ENCODE assay signal across 23 mouse cellular contexts in the genomic region with DNA sequence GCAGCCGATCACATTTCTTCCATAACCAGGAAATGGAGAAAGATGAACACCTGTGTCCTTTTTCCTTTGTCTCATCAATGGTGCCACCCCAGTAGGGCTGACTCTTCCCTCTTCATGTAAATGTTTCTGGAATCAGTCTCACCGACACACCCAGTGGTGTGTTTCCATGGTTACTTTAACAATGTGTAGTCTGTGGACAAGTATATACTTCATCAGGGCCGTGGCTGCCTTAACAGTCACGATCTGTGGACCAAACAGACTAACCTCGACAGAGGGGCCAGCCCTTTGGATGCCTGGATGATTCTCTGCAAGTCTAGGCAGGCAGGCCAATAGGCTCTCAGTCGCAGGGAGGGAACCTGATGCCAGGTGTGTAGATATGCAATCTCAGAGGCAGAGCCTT. TPM values are rescaled to one million over a fixed set of nuclear protein-coding genes. Genes with fewer than 3 reads are reported as not detected.
DNase-seq lines count a peak whose midpoint lies in the region; ATAC-seq and TF ChIP-seq lines count a peak whose summit lies in the region.
"Had no signal": no experiment of that assay in that cellular context is flagged by ENCODE, and none has a peak within 500 bp of the region (broad histone marks: within the 10 kb centered on the region; RNA-seq: fewer than 3 reads in every experiment).

No protein-coding gene starts in this region.

- dilution Hi-C loops in CH12.LX (cut with MboI; ENCODE audit: extremely low pct_ligation_motif_present, extremely low pct_unique_long_range_greater_than_20kb, low sequenced_read_pairs) = no loop called here

- no peak for ATAC-seq in midbrain, embryonic 11.5 days (ENCODE audit: low FRiP score)
- no peak for ATAC-seq in midbrain, embryonic 13.5 days
- ATAC-seq: forebrain, embryonic 13.5 days; intestine, postnatal 0 days; lung, postnatal 0 days had no signal

- H3K4me2 ChIP-seq in midbrain, embryonic 11.5 days = no peak overlapping the region
- no peak overlapping the region for H3K4me2 ChIP-seq in midbrain, embryonic 13.5 days (replicated peaks)
- no peak overlapping the region for H3K4me2 ChIP-seq in CH12.LX (ENCODE audit: insufficient read depth, low read depth, poor library complexity, severe bottlenecking)
- H3K4me2 ChIP-seq: embryonic facial prominence, embryonic 13.5 days; forebrain, embryonic 13.5 days; heart, embryonic 13.5 days; hindbrain, embryonic 12.5 days; kidney, embryonic 15.5 days; midbrain, embryonic 12.5 days had no signal

- WGBS in midbrain, embryonic 11.5 days = 71% methylated on average over 6 of the region's 6 CpGs
- 64% methylated on average over 6 of the region's 6 CpGs for WGBS in midbrain, embryonic 13.5 days
- 78% methylated on average over 6 of the region's 6 CpGs for WGBS in limb, embryonic 10.5 days
- 68% methylated on average over 6 of the region's 6 CpGs for WGBS in thymus, adult 2 months

- TF ChIP-seq POLR2A in CH12.LX (IDR thresholded peaks at IDR 0.05; ENCODE audit: low read depth, low read length) = no peak
- no peak for TF ChIP-seq POLR2A in ES-Bruce4 (IDR thresholded peaks at IDR 0.05; ENCODE audit: insufficient read depth, low read length)
- TF ChIP-seq POLR2A in thymus, adult 2 months (IDR thresholded peaks at IDR 0.05; ENCODE audit: control insufficient read depth, extremely low read depth, insufficient read depth, low read length, poor library complexity) = no peak

- H3K9me3 ChIP-seq in midbrain, embryonic 11.5 days (ENCODE audit: control insufficient read depth, low read length) = no peaks in the 10 kb centered on the region
- no peaks in the 10 kb centered on the region for H3K9me3 ChIP-seq in midbrain, embryonic 13.5 days
- H3K9me3 ChIP-seq in CH12.LX (replicated peaks; ENCODE audit: low read length) = peaks cover 3% of the 10 kb centered on the region
- H3K9me3 ChIP-seq in ES-Bruce4 (replicated peaks; ENCODE audit: control insufficient read depth, insufficient read depth, low read length, poor library complexity, severe bottlenecking) = no peaks in the 10 kb centered on the region
- no peaks in the 10 kb centered on the region for H3K9me3 ChIP-seq in limb, embryonic 10.5 days (replicated peaks)
- H3K9me3 ChIP-seq: embryonic facial prominence, embryonic 13.5 days; heart, embryonic 13.5 days; hindbrain, embryonic 12.5 days; kidney, embryonic 15.5 days; midbrain, embryonic 12.5 days had no signal

- peak; percentile 47 for DNase-seq in midbrain, embryonic 11.5 days (ENCODE audit: low spot score, missing footprints)
- peak; percentile 11 for DNase-seq in CH12.LX (ENCODE audit: extremely low read depth)
- DNase-seq in limb, embryonic 10.5 days (ENCODE audit: low spot score) = peak; percentile 30
- DNase-seq in thymus, adult 2 months = no peak
- no peak for DNase-seq in frontal cortex, adult 2 months (ENCODE audit: extremely low spot score in 1 of 2, low spot score in 1 of 2)
- DNase-seq: adrenal gland, adult 2 months; cerebellum, adult 11-12 months; cerebellum, postnatal 10 days; gastrocnemius, postnatal 10 days; heart, postnatal 14 days; kidney, postnatal 4 days had no signal

- no peaks in the 10 kb centered on the region for H3K4me1 ChIP-seq in midbrain, embryonic 11.5 days (ENCODE audit: control insufficient read depth, insufficient read depth, low read length)
- H3K4me1 ChIP-seq in midbrain, embryonic 13.5 days (replicated peaks) = no peaks in the 10 kb centered on the region
- H3K4me1 ChIP-seq in CH12.LX (ENCODE audit: control insufficient read depth in 1 of 2, insufficient read depth in 2 of 2) (peaks cover 0 to 40% of the 10 kb centered on the region in 2 experiments; a peak in 2 of 4 replicates), ES-Bruce4 (ENCODE audit: control insufficient read depth, insufficient read depth, low read length) (peaks cover 10% of the 10 kb centered on the region)
- no peaks in the 10 kb centered on the region for H3K4me1 ChIP-seq in limb, embryonic 10.5 days
- H3K4me1 ChIP-seq in thymus, adult 2 months (replicated peaks; ENCODE audit: control insufficient read depth, insufficient read depth, low read length) = no peaks in the 10 kb centered on the region
- H3K4me1 ChIP-seq: embryonic facial prominence, embryonic 13.5 days; forebrain, embryonic 13.5 days; hindbrain, embryonic 12.5 days; kidney, embryonic 15.5 days; midbrain, embryonic 12.5 days had no signal

- in situ Hi-C loops in CH12.LX (cut with MboI; ENCODE audit: low pct_ligation_motif_present, low pct_unique_long_range_greater_than_20kb, low sequenced_read_pairs) = no loop called here

- H3K79me2 ChIP-seq in CH12.LX (replicated peaks; ENCODE audit: control insufficient read depth, extremely low read depth, insufficient read depth, poor library complexity, severe bottlenecking) = no peaks in the 10 kb centered on the region

- no peaks in the 10 kb centered on the region for H3K36me3 ChIP-seq in midbrain, embryonic 11.5 days (ENCODE audit: control insufficient read depth, insufficient read depth, low read length)
- no peaks in the 10 kb centered on the region for H3K36me3 ChIP-seq in midbrain, embryonic 13.5 days
- no peaks in the 10 kb centered on the region for H3K36me3 ChIP-seq in CH12.LX (replicated peaks in 1 of 2; ENCODE audit: control insufficient read depth in 1 of 2, insufficient read depth in 1 of 2, low read length in 1 of 2)
- no peaks in the 10 kb centered on the region for H3K36me3 ChIP-seq in ES-Bruce4 (ENCODE audit: control insufficient read depth, insufficient read depth, low read length, poor library complexity, severe bottlenecking)
- no peaks in the 10 kb centered on the region for H3K36me3 ChIP-seq in limb, embryonic 10.5 days
- H3K36me3 ChIP-seq in thymus, adult 2 months (ENCODE audit: control insufficient read depth, insufficient read depth, low read length) = no peaks in the 10 kb centered on the region
- H3K36me3 ChIP-seq: embryonic facial prominence, embryonic 13.5 days; heart, embryonic 13.5 days; hindbrain, embryonic 12.5 days; kidney, embryonic 15.5 days; midbrain, embryonic 12.5 days had no signal

- no peak overlapping the region for H3K4me3 ChIP-seq in midbrain, embryonic 11.5 days (ENCODE audit: low read depth, low read length)
- H3K4me3 ChIP-seq in midbrain, embryonic 13.5 days (replicated peaks) = no peak overlapping the region
- H3K4me3 ChIP-seq in CH12.LX (replicated peaks in 1 of 3; ENCODE audit: low read depth in 2 of 3, low read length in 2 of 3, poor library complexity in 1 of 3) (no peak overlapping the region), ES-Bruce4 (ENCODE audit: low read depth, low read length) (no peak overlapping the region)
- H3K4me3 ChIP-seq in limb, embryonic 10.5 days = no peak overlapping the region
- H3K4me3 ChIP-seq in thymus, adult 2 months (ENCODE audit: control insufficient read depth, insufficient read depth, low read length) = no peak overlapping the region
- H3K4me3 ChIP-seq: embryonic facial prominence, embryonic 13.5 days; erythroblast, embryonic 14.5 days; forebrain, embryonic 13.5 days; heart, embryonic 13.5 days; hindbrain, embryonic 12.5 days; kidney, embryonic 15.5 days; midbrain, embryonic 12.5 days had no signal

- H3K27me3 ChIP-seq in midbrain, embryonic 11.5 days (ENCODE audit: control insufficient read depth, insufficient read depth, low read length) = no peaks in the 10 kb centered on the region
- H3K27me3 ChIP-seq in midbrain, embryonic 13.5 days = peaks cover 9% of the 10 kb centered on the region; the same call in 1 of the 2 replicates
- H3K27me3 ChIP-seq in CH12.LX (replicated peaks) (no peaks in the 10 kb centered on the region), ES-Bruce4 (ENCODE audit: control insufficient read depth, insufficient read depth, low read length, poor library complexity, severe bottlenecking) (no peaks in the 10 kb centered on the region)
- no peaks in the 10 kb centered on the region for H3K27me3 ChIP-seq in limb, embryonic 10.5 days (ENCODE audit: low read depth, poor library complexity, severe bottlenecking)
- H3K27me3 ChIP-seq in thymus, adult 2 months (ENCODE audit: control insufficient read depth, insufficient read depth, low read length) = no peaks in the 10 kb centered on the region
- H3K27me3 ChIP-seq: embryonic facial prominence, embryonic 13.5 days; heart, embryonic 13.5 days; hindbrain, embryonic 12.5 days; kidney, embryonic 15.5 days had no signal

- no peak overlapping the region for H3K27ac ChIP-seq in midbrain, embryonic 11.5 days (ENCODE audit: low read depth, low read length)
- no peak overlapping the region for H3K27ac ChIP-seq in midbrain, embryonic 13.5 days
- H3K27ac ChIP-seq in CH12.LX (ENCODE audit: insufficient read depth, low read depth) (no peak overlapping the region), ES-Bruce4 (ENCODE audit: insufficient read depth, low read length) (peak overlapping the region; percentile 68)
- no peak overlapping the region for H3K27ac ChIP-seq in limb, embryonic 10.5 days
- no peak overlapping the region for H3K27ac ChIP-seq in thymus, adult 2 months (ENCODE audit: control insufficient read depth, insufficient read depth, low read length)
- H3K27ac ChIP-seq: embryonic facial prominence, embryonic 13.5 days; forebrain, embryonic 13.5 days; heart, embryonic 13.5 days; hindbrain, embryonic 12.5 days; kidney, embryonic 15.5 days; midbrain, embryonic 12.5 days had no signal

- no peak for TF ChIP-seq EP300 in CH12.LX (IDR thresholded peaks at IDR 0.05; ENCODE audit: low read length)
- TF ChIP-seq EP300 in ES-Bruce4 (IDR thresholded peaks at IDR 0.05; ENCODE audit: insufficient read depth, low read depth, low read length) = 0 out of 2 replicates have a peak, but pooled peaks have one; percentile 23

- TF ChIP-seq CTCF in CH12.LX (conservative IDR thresholded peaks at IDR 0.05 in 1 of 2, IDR thresholded peaks at IDR 0.05 in 1 of 2; ENCODE audit: low read depth in 2 of 2, low read length in 2 of 2) (no peak), ES-Bruce4 (IDR thresholded peaks at IDR 0.05; ENCODE audit: low read depth, low read length) (no peak)
- no peak for TF ChIP-seq CTCF in thymus, adult 2 months (IDR thresholded peaks at IDR 0.05; ENCODE audit: borderline replicate concordance, control insufficient read depth, extremely low read depth, insufficient read depth, low read length, poor library complexity)

- no peak for TF ChIP-seq RAD21 in CH12.LX (IDR thresholded peaks at IDR 0.05; ENCODE audit: low read depth, low read length)

- no peak overlapping the region for H3K9ac ChIP-seq in midbrain, embryonic 11.5 days (ENCODE audit: low read length)
- no peak overlapping the region for H3K9ac ChIP-seq in midbrain, embryonic 13.5 days (replicated peaks)
- no peak overlapping the region for H3K9ac ChIP-seq in CH12.LX (ENCODE audit: insufficient read depth, low read depth)
- H3K9ac ChIP-seq in ES-Bruce4 (ENCODE audit: low read depth, poor library complexity, severe bottlenecking) = no peak overlapping the region
- H3K9ac ChIP-seq: embryonic facial prominence, embryonic 13.5 days; forebrain, embryonic 13.5 days; heart, embryonic 13.5 days; hindbrain, embryonic 12.5 days; kidney, embryonic 15.5 days; midbrain, embryonic 12.5 days had no signal

RNA-seq across cellular contexts. Expression of a gene that starts 8.4 kb away (rescaled TPM):
- 9.3 and 10.2 TPM in 2 replicates for polyA plus RNA-seq in midbrain, embryonic 11.5 days (2014; fragmentation: Nextera tagmentation; extraction: Ambion mirVana)
- 5.9 and 7.3 TPM in 2 replicates for polyA plus RNA-seq in midbrain, embryonic 13.5 days (2015; fragmentation: Nextera tagmentation; extraction: Ambion mirVana)
- total RNA-seq in CH12.LX (2012; rRNA removed) = 0.04 TPM in 1 of 2 replicates, not detected in the other
- total RNA-seq in CH12.LX (2014; rRNA removed) = not detected in 2 replicates
- not detected in 2 replicates for polyA plus RNA-seq in CH12.LX (2012; ENCODE audit: insufficient read length, low read depth)
- polyA plus RNA-seq in ES-Bruce4 (2011; ENCODE audit: insufficient read depth, insufficient read length, low read depth, missing spikeins) = 69.9 and 85.8 TPM in 2 replicates
- polyA plus RNA-seq in limb, embryonic 10.5 days (2016; fragmentation: Nextera tagmentation; extraction: Ambion mirVana) = 11.8 and 14.8 TPM in 2 replicates
- polyA plus RNA-seq in thymus, adult 2 months (2012; rRNA removed) = 9.7 and 10.6 TPM in 2 replicates
- 5.0 and 5.1 TPM in 2 replicates for polyA plus RNA-seq in frontal cortex, adult 2 months (2012; rRNA removed)
- total RNA-seq: neutrophil, adult 5-6 weeks had no signal

Comparison
In these comparisons a context has a peak if more than half of its experiments do, and no peak if none do; other contexts are left out.
1. DNase-seq: peak in midbrain, embryonic 11.5 days (single experiment), CH12.LX (single experiment) and limb, embryonic 10.5 days (single experiment); none in thymus, adult 2 months (single experiment) and frontal cortex, adult 2 months (0 of 2).